13 mouse cellular contexts compared by ENCODE assay signal in the genomic region with DNA sequence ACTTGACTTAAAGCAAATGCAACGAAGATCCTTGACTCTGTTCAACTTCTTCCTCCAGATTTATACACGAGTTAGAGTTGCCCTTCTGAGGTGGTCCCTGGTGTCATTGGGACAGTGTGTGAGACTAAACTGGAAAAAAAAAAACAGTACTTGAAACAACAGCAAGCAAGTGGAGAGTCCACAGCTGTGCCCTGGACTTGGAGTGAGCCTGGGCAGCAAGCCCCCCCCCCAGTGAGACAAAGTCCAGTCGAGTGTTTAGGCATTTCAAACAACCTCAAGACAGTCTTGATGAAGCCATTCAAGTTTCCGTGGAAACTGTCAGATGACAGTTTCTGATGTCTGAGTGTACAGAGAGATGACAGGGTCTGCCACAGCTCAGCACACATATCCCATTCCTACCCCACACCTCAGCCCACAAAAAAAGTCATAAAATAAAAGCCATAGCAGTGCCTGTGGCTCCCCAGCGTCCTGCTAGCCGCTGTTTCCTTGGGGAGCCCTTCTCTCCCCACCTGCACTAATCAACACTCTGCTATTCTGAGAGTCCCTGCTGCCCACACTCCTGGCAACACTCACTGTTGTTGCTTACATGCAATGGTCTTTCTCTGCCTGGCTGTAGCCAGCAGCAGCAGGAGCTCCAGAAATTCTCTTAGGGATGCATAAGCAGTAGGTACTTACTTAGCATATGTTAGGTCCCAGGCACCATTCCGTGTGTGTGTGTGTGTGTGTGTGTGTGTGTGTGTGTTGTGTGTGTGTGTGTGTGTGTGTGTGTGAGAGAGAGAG.
DNase-seq lines count a peak whose midpoint lies in the region; ATAC-seq lines count a peak whose summit lies in the region.
"Had no signal": no experiment of that assay in that cellular context is flagged by ENCODE, and none has a peak within 500 bp of the region (broad histone marks: within the 10 kb centered on the region; RNA-seq: fewer than 3 reads in every experiment).

No protein-coding gene starts in this region.

- ATAC-seq in frontal cortex, adult (ENCODE audit: low TSS enrichment) = peak; percentile 95
- ATAC-seq in midbrain, embryonic 15.5 days (replicated peaks) = no peak
- ATAC-seq: midbrain, embryonic 13.5 days had no signal

- H3K4me3 ChIP-seq in embryonic facial prominence, embryonic 10.5 days = no peak overlapping the region
- no peak overlapping the region for H3K4me3 ChIP-seq in midbrain, embryonic 15.5 days
- H3K4me3 ChIP-seq: embryonic facial prominence, embryonic 12.5 days; midbrain, embryonic 13.5 days had no signal

- 66% methylated on average over 7 of the region's 7 CpGs for WGBS in embryonic facial prominence, embryonic 10.5 days
- WGBS in midbrain, embryonic 15.5 days = 45% methylated on average over 7 of the region's 7 CpGs

- H3K36me3 ChIP-seq in embryonic facial prominence, embryonic 10.5 days (replicated peaks) = no peaks in the 10 kb centered on the region
- H3K36me3 ChIP-seq in midbrain, embryonic 15.5 days (replicated peaks) = no peaks in the 10 kb centered on the region
- H3K36me3 ChIP-seq: embryonic facial prominence, embryonic 12.5 days; midbrain, embryonic 13.5 days had no signal

- DNase-seq in frontal cortex, postnatal 25 days (ENCODE audit: low spot score in 2 of 2) = no peak
- peak; percentile 54 to 66 for DNase-seq in layer of hippocampus, adult 18-20 months (ENCODE audit: low spot score in 2 of 2)
- no peak for DNase-seq in layer of hippocampus, adult 9-10 months (ENCODE audit: low spot score)
- DNase-seq in layer of hippocampus, postnatal 14 days (ENCODE audit: low spot score in 2 of 2) = peak; percentile 24 to 29
- DNase-seq in right cerebral cortex, postnatal 36 days (ENCODE audit: low spot score in 2 of 2) = peak; percentile 73 to 78
- DNase-seq in embryonic facial prominence, embryonic 10.5 days (ENCODE audit: low spot score) = no peak
- DNase-seq: cerebellum, adult 11 months; lung, adult 18-20 months; thymus, postnatal 36 days had no signal

- H3K9ac ChIP-seq in midbrain, embryonic 15.5 days = no peak overlapping the region
- H3K9ac ChIP-seq: embryonic facial prominence, embryonic 12.5 days; midbrain, embryonic 13.5 days had no signal

- no peaks in the 10 kb centered on the region; the same call in 1 of the 2 replicates for H3K27me3 ChIP-seq in embryonic facial prominence, embryonic 10.5 days (replicated peaks; ENCODE audit: low read depth, poor library complexity, severe bottlenecking)
- no peaks in the 10 kb centered on the region for H3K27me3 ChIP-seq in midbrain, embryonic 15.5 days (replicated peaks)
- H3K27me3 ChIP-seq: embryonic facial prominence, embryonic 12.5 days had no signal

- no peaks in the 10 kb centered on the region for H3K9me3 ChIP-seq in embryonic facial prominence, embryonic 10.5 days
- no peaks in the 10 kb centered on the region for H3K9me3 ChIP-seq in midbrain, embryonic 15.5 days
- H3K9me3 ChIP-seq: embryonic facial prominence, embryonic 12.5 days; midbrain, embryonic 13.5 days had no signal

- H3K4me2 ChIP-seq in midbrain, embryonic 15.5 days = no peak overlapping the region
- H3K4me2 ChIP-seq: embryonic facial prominence, embryonic 12.5 days; midbrain, embryonic 13.5 days had no signal

- no peak overlapping the region for H3K27ac ChIP-seq in embryonic facial prominence, embryonic 10.5 days (replicated peaks)
- no peak overlapping the region for H3K27ac ChIP-seq in midbrain, embryonic 15.5 days
- H3K27ac ChIP-seq: embryonic facial prominence, embryonic 12.5 days; midbrain, embryonic 13.5 days had no signal

- peaks cover 19% of the 10 kb centered on the region for H3K4me1 ChIP-seq in embryonic facial prominence, embryonic 10.5 days
- H3K4me1 ChIP-seq in midbrain, embryonic 15.5 days = no peaks in the 10 kb centered on the region; the same call in 1 of the 2 replicates

Comparison
In these comparisons a context has a peak if more than half of its experiments do, and no peak if none do; other contexts are left out.
1. DNase-seq: peak in layer of hippocampus, adult 18-20 months (2 of 2), layer of hippocampus, postnatal 14 days (2 of 2) and right cerebral cortex, postnatal 36 days (2 of 2); none in frontal cortex, postnatal 25 days (0 of 2), layer of hippocampus, adult 9-10 months (single experiment) and embryonic facial prominence, embryonic 10.5 days (single experiment).